Mouse (Mus musculus) CH12.LX (cell line): ENCODE data around the gene Zfp950. TPM values are rescaled to one million over a fixed set of nuclear protein-coding genes. Genes with fewer than 3 reads are reported as not detected.
A peak's percentile ranks its signal among the peaks of the same experiment; 100 is the strongest.

Source experiments
- DNase-seq: peaks from one replicate; pipeline ENCODE4 v3.0.0-alpha.2; 2013; ENCODE audit errors: extremely low read depth
- H3K27ac ChIP-seq: 2 replicates; pipeline ENCODE4 v1.5.1; 2012; ENCODE audit warnings: low read depth, mild to moderate bottlenecking, control low read depth, moderate library complexity; ENCODE audit not compliant: insufficient read depth
- H3K27me3 ChIP-seq: replicated peaks from 2 replicates; pipeline ENCODE3; 2012; ENCODE audit warnings: inconsistent platforms
- H3K36me3 ChIP-seq, 2 experiments: replicated peaks in 1 of 2; 2 replicates each; pipeline versions ENCODE3 to v1.6.1; 2012; ENCODE audit warnings: inconsistent platforms in 1 of 2, low read length in 1 of 2, mild to moderate bottlenecking in 1 of 2, mixed read lengths in 1 of 2, moderate library complexity in 1 of 2; ENCODE audit not compliant: control insufficient read depth in 1 of 2, insufficient read depth in 1 of 2
- H3K4me1 ChIP-seq, 2 experiments: 2 replicates each; pipeline ENCODE4 v1.6.1; 2012; ENCODE audit warnings: inconsistent platforms in 1 of 2, moderate library complexity in 1 of 2; ENCODE audit not compliant: insufficient read depth in 2 of 2, control insufficient read depth in 1 of 2
- H3K4me2 ChIP-seq: 2 replicates; pipeline ENCODE4 v1.6.1; 2012; ENCODE audit warnings: low read depth, mild to moderate bottlenecking, control low read depth; ENCODE audit not compliant: poor library complexity, insufficient read depth, severe bottlenecking
- H3K4me3 ChIP-seq, 3 experiments: fragments of 150-350 bp in 1 of 3; sonication (generic) in 1 of 3; replicated peaks in 1 of 3; 2 replicates each; pipeline versions ENCODE3 to v1.5.1; 2011 to 2012; ENCODE audit warnings: low read depth in 2 of 3, low read length in 2 of 3, mild to moderate bottlenecking in 2 of 3, moderate library complexity in 2 of 3, control low read depth in 1 of 3, improper control_type of control experiment in 1 of 3, inconsistent platforms in 1 of 3, mixed read lengths in 1 of 3; ENCODE audit not compliant: poor library complexity in 1 of 3
- H3K79me2 ChIP-seq: replicated peaks from 2 replicates; pipeline ENCODE4 v1.6.1; 2012; ENCODE audit warnings: mild to moderate bottlenecking, moderate library complexity; ENCODE audit not compliant: control insufficient read depth, poor library complexity, insufficient read depth, severe bottlenecking; ENCODE audit errors: extremely low read depth
- H3K9ac ChIP-seq: 2 replicates; pipeline ENCODE4 v1.6.1; 2012; ENCODE audit warnings: low read depth, mild to moderate bottlenecking, control low read depth, moderate library complexity; ENCODE audit not compliant: insufficient read depth
- H3K9me3 ChIP-seq: replicated peaks from 2 replicates; pipeline ENCODE3; 2012; ENCODE audit warnings: low read length, inconsistent platforms, mixed read lengths
- BHLHE40 ChIP-seq: IDR thresholded peaks from 2 replicates; pipeline ENCODE4 v1.6.1; 2011; ENCODE audit warnings: mild to moderate bottlenecking, low read depth, low read length, improper control_type of control experiment
- CHD2 ChIP-seq: IDR thresholded peaks from 2 replicates; pipeline ENCODE4 v1.6.1; 2011; ENCODE audit warnings: low read length, improper control_type of control experiment
- ELF1 ChIP-seq: IDR thresholded peaks from 2 replicates; pipeline ENCODE4 v1.6.1; 2014; ENCODE audit warnings: low read depth, mild to moderate bottlenecking, inconsistent platforms, low read length, improper control_type of control experiment
- GABPA ChIP-seq: IDR thresholded peaks from 2 replicates; pipeline ENCODE4 v1.6.1; 2012; ENCODE audit warnings: low read depth, low read length, improper control_type of control experiment, inconsistent platforms; ENCODE audit not compliant: insufficient replicate concordance
- JUN ChIP-seq: IDR thresholded peaks from 2 replicates; pipeline ENCODE4 v1.6.1; 2011; ENCODE audit warnings: low read depth, mild to moderate bottlenecking, low read length, improper control_type of control experiment, moderate library complexity; ENCODE audit not compliant: insufficient read depth
- MAX ChIP-seq: IDR thresholded peaks from 2 replicates; pipeline ENCODE4 v1.6.1; 2011; ENCODE audit warnings: low read length, improper control_type of control experiment
- MEF2A ChIP-seq: IDR thresholded peaks from 2 replicates; pipeline ENCODE4 v1.6.1; 2014; ENCODE audit warnings: low read depth, mild to moderate bottlenecking, inconsistent platforms, low read length, improper control_type of control experiment, borderline replicate concordance
- NELFE ChIP-seq: IDR thresholded peaks from 2 replicates; pipeline ENCODE4 v1.6.1; 2011; ENCODE audit warnings: low read depth, low read length, improper control_type of control experiment
- POLR2A ChIP-seq: IDR thresholded peaks from 2 replicates; pipeline ENCODE4 v1.6.1; 2011; ENCODE audit warnings: low read depth, mild to moderate bottlenecking, improper control_type of control experiment, low read length
- USF1 ChIP-seq: IDR thresholded peaks from 2 replicates; pipeline ENCODE4 v1.6.1; 2014; ENCODE audit warnings: low read depth, mild to moderate bottlenecking, inconsistent platforms, low read length, improper control_type of control experiment
- ZC3H11A ChIP-seq: IDR thresholded peaks from 2 replicates; pipeline ENCODE4 v1.6.1; 2012; ENCODE audit warnings: low read depth, mild to moderate bottlenecking, inconsistent platforms, low read length, improper control_type of control experiment
- ZNF384 ChIP-seq: IDR thresholded peaks from 2 replicates; pipeline ENCODE4 v1.6.1; 2012; ENCODE audit warnings: low read depth, low read length, improper control_type of control experiment, inconsistent platforms
- dilution Hi-C: fragments of 300-500 bp; cut with MboI; formaldehyde crosslinking; loops from 2 replicates; pipeline ENCODE4 v1.14.3; 2020; ENCODE audit warnings: low sequenced_read_pairs; ENCODE audit not compliant: extremely low pct_unique_long_range_greater_than_20kb, extremely low pct_ligation_motif_present
- in situ Hi-C: fragments of 300-500 bp; cut with MboI; formaldehyde crosslinking; loops from 3 replicates; pipeline ENCODE4 v1.14.3; 2019; ENCODE audit warnings: low sequenced_read_pairs, low pct_ligation_motif_present, low pct_unique_long_range_greater_than_20kb, mixed read lengths
- polyA plus RNA-seq: library from polyadenylated mRNA; unstranded; fragments of >175 nt; gene quantifications from 2 replicates; pipeline ENCODE4 v1.2.1, GENCODE M21; 2012; ENCODE audit warnings: low read depth; ENCODE audit not compliant: insufficient read length
- total RNA-seq, 2 experiments: library from RNA; depleted of rRNA; stranded (reverse); fragments of 300-350 nt in 1 of 2; fragments of >200 nt in 1 of 2; gene quantifications; 2 replicates each; pipeline ENCODE4 v1.2.3; 2012 to 2014

Zfp950 gene
- total and polyA plus RNA-seq, 3 experiments = 6.1 to 11.1 (median 10.8) TPM

- peaks cover 4% of the 10 kb centered on the region for H3K9me3 ChIP-seq
- H3K4me3 ChIP-seq = no peak within 1 kb of the TSS
- H3K27ac ChIP-seq = no peak within 1 kb of the TSS
- H3K4me2 ChIP-seq = no peak within 1 kb of the TSS
- dilution Hi-C loops = no loop called here
- H3K27me3 ChIP-seq = no peaks in the 10 kb centered on the region
- no peak for DNase-seq
- no peak within 1 kb of the TSS for H3K9ac ChIP-seq
- H3K36me3 ChIP-seq = peaks cover 0 to 7% of the 10 kb centered on the region in 2 experiments
- H3K79me2 ChIP-seq = no peaks in the 10 kb centered on the region
- in situ Hi-C loops = no loop called here
- H3K4me1 ChIP-seq = no peaks in the 10 kb centered on the region
- no peak for TF ChIP-seq JUN
- TF ChIP-seq MEF2A = no peak
- TF ChIP-seq NELFE = no peak
- TF ChIP-seq BHLHE40 = no peak
- TF ChIP-seq GABPA = no peak
- no peak for TF ChIP-seq CHD2
These were observed 35.2 kb upstream of the Zfp950 start, which contains the start of gene Gm7102 for GRCm38 (mm10) chr19:61175756-61176324. Gene Gm7102, minus strand, starts transcription at chr19:61176309.

- H3K4me3 ChIP-seq = peak overlapping the region; percentile 64 to 74 (median 72)
- dilution Hi-C loops = no loop called here
- peaks cover 5% of the 10 kb centered on the region for H3K9me3 ChIP-seq
- no peaks in the 10 kb centered on the region; a peak in 1 of 4 replicates for H3K4me1 ChIP-seq
- peak overlapping the region; percentile 98 for H3K4me2 ChIP-seq
- H3K9ac ChIP-seq = peak overlapping the region; percentile 41
- in situ Hi-C loops = no loop called here
- no peaks in the 10 kb centered on the region for H3K27me3 ChIP-seq
- H3K36me3 ChIP-seq = no peaks in the 10 kb centered on the region
- DNase-seq = peak; percentile 41
- H3K79me2 ChIP-seq = no peaks in the 10 kb centered on the region
- TF ChIP-seq USF1 (peak; percentile 38; the same call in 1 of the 2 replicates), ELF1 (peak; percentile 46; the same call in 1 of the 2 replicates), MAX (peak; percentile 23; the same call in 1 of the 2 replicates), ZNF384 (no peak), ZC3H11A (no peak), POLR2A (peak; percentile 20; the same call in 1 of the 2 replicates)
- peak overlapping the region; percentile 68 for H3K27ac ChIP-seq
These were observed 11.2 kb upstream of the Zfp950 start for GRCm38 (mm10) chr19:61151701-61152420.
